Mouse (Mus musculus) CD4-positive naive resting alpha-beta T cell, adult 76 days (primary cell): ENCODE measurements around the gene P2ry12. TPM values are rescaled to one million over a fixed set of nuclear protein-coding genes. Genes with fewer than 3 reads are reported as not detected.

Experiments used
- total RNA-seq: library from RNA; stranded (reverse); gene quantifications from one replicate; pipeline ENCODE4 v1.2.4, GENCODE M21; 2023

The P2ry12 gene
- total RNA-seq, result 2.1 TPM

DNA sequence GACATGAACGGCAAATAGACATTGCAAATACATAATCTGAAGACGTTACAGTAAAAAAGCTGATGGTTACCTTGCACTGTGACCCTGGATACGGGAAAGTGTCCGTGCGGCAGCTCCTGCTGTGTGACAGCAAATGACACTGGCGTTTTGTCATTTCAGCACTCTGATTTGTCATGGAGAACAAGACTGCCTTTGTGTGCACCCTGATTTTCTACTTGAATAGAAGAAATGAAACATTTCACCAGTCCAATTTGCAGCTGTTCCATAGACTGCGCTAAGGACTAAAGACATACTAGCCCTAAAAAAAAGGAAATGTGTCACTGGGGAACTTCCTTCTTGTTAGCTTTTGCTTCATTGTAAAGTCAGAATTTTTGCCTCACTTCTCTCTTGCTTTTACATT is at the start of gene P2ry12:
TSS of gene P2ry12 (minus strand) at position 168 of the 400 bp plus-strand sequence.

DNA sequence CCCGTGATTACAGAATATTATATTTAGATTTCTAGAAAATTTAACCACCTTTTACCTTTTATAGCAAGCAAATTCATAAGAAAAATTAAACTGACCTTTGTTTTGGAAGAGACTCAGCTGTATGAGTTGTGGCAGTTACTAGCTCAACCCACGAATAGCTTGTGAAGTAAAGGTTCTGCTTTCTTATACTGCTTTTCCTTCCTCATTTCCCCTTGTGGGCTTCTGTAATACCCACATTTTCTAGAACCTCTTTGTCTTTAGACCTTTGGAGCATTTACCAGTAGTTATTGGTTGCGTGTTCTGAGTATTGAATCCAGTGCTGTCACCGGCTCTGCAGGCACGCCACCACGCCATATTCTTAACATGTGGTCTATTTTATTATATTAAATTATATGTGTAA is 51.9 kb downstream of the P2ry12 start, which contains the start of gene P2ry13:
TSS of gene P2ry13 (minus strand) at position 156 of the 400 bp plus-strand sequence.

DNA sequence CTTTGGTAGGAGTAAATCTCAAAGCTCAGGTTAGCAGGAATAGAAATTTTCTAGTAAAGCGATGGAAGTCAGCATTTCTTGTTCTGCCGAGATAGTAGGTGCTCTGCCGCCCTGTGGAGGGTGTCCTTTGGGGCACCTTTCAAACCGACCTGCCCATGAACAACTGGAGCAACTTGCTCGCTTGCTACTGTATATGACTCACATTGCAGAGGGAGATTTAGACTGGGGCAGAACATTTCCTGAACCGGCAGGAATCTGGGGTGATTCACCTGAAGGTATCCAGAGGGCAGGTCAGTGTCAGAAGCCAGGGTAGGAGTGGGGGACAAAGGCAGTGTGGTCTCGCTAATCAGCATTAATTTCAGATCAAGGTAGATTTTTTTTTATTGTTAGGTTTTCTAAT is 67.7 kb downstream of the P2ry12 start, which contains the start of gene Gpr87:
TSS of gene Gpr87 (minus strand) at position 167 of the 400 bp plus-strand sequence.

Other genes with a start within 250 kb of the P2ry12 start
- 51.7 TPM for gene Gpr171, start 161.1 kb downstream of the P2ry12 start, total RNA-seq
- 6.9 TPM for gene P2ry14, start 109.3 kb downstream of the P2ry12 start, total RNA-seq
- gene Gpr87, start 67.8 kb downstream of the P2ry12 start, total RNA-seq, result not detected
- gene P2ry13, start 52.0 kb downstream of the P2ry12 start, total RNA-seq, result 1.3 TPM
- gene Igsf10, start 81.5 kb upstream of the P2ry12 start, total RNA-seq, result 0.06 TPM